Mouse (Mus musculus) ES-CJ7 (cell line): Measurements from ENCODE around the gene Gm20219.
A peak's percentile ranks its signal among the peaks of the same experiment; 100 is the strongest.
"Not testable (repeated sequence)": the region's sequence is repeated elsewhere in the genome, so short reads cannot be mapped to it uniquely, and the experiment has no call there.

ENCODE experiments used
- DNase-seq: peaks from one replicate; pipeline ENCODE4 v3.0.0; 2011; ENCODE audit warnings: low read depth, low spot score

The Gm20219 gene

GRCm38 (mm10) chr17:56514330-56514729 is 39.9 kb downstream of the Gm20219 start:
- DNase-seq, result no peak

- DNase-seq, result no peak
Measured at GRCm38 (mm10) chr17:56512310-56512709, 41.9 kb downstream of the Gm20219 start, which contains the start of gene Znrf4. Gene Znrf4, minus strand, starts transcription at chr17:56512431.

GRCm38 (mm10) chr17:56511707-56512090 is 42.5 kb downstream of the Gm20219 start:
- no peak for DNase-seq

- peak; percentile 56 for DNase-seq
Measured at GRCm38 (mm10) chr17:56510970-56511706, 43.0 kb downstream of the Gm20219 start.

GRCm38 (mm10) chr17:56510473-56510969 is 43.7 kb downstream of the Gm20219 start:
- no peak for DNase-seq

GRCm38 (mm10) chr17:56509707-56510472 is 44.3 kb downstream of the Gm20219 start:
- peak; percentile 50 for DNase-seq

GRCm38 (mm10) chr17:56509021-56509640 is 45.1 kb downstream of the Gm20219 start:
- DNase-seq, result no peak

GRCm38 (mm10) chr17:56507161-56508068 is 46.8 kb downstream of the Gm20219 start:
- peak; percentile 96 for DNase-seq

GRCm38 (mm10) chr17:56506417-56507065 is 47.6 kb downstream of the Gm20219 start:
- no peak for DNase-seq

- DNase-seq, result no peak
Measured at GRCm38 (mm10) chr17:56505401-56505800, 48.8 kb downstream of the Gm20219 start.

GRCm38 (mm10) chr17:56502526-56502925 is 51.7 kb downstream of the Gm20219 start:
- DNase-seq, result peak; percentile 68

- not testable (repeated sequence) for DNase-seq
Measured at GRCm38 (mm10) chr17:56501635-56502400, 52.4 kb downstream of the Gm20219 start.
